ENCODE assay signal across 8 mouse cellular contexts in the genomic region with DNA sequence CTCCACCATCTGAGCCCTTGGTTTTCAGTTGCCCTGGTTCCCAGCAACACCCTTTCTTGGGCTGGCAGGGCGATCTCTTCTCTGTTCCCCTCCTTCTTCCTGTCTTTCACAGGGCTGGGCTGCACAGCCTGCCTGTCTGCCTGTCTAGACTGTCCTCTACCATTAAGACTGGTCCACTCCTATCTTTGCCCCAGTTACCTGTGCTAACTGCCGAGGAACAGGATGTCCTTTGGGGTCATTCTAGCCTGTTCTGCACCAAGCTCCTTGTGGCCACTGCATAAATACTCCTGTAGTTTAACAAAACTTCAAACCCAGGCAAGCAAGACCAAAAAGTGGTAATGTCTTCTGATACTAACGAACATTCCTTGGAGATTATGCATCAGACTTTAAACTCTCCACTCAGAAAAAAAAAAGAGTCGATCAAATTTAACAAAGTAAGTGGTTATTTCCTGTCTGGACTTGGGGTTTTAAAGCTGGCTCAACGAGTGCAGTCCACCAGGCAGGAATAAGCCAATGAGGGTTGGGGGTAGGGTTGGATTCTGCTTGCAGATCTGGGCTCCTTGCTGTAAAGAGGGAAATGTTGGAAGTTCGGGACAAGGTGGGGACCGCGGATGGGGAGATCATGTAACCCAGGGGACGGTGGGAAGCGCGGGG. TPM values are rescaled to one million over a fixed set of nuclear protein-coding genes. Genes with fewer than 3 reads are reported as not detected.
A peak's percentile ranks its signal among the peaks of the same experiment; 100 is the strongest.
DNase-seq lines count a peak whose midpoint lies in the region; ATAC-seq and TF ChIP-seq lines count a peak whose summit lies in the region.

Gene Eva1a, plus strand, starts transcription at position 210 of the 654 bp plus-strand sequence.

- H3K36me3 ChIP-seq in heart, embryonic 14.5 days (ENCODE audit: control insufficient read depth, insufficient read depth, low read length): no peaks in the 10 kb centered on the region
- H3K36me3 ChIP-seq in C2C12 (ENCODE audit: control insufficient read depth, insufficient read depth): no peaks in the 10 kb centered on the region
- H3K36me3 ChIP-seq in forebrain, embryonic 13.5 days (ENCODE audit: poor library complexity, severe bottlenecking): no peaks in the 10 kb centered on the region
- H3K36me3 ChIP-seq in limb, embryonic 10.5 days: no peaks in the 10 kb centered on the region
- H3K36me3 ChIP-seq in stomach, embryonic 14.5 days (ENCODE audit: control insufficient read depth, insufficient read depth, low read length): no peaks in the 10 kb centered on the region

- no peaks in the 10 kb centered on the region for H3K27me3 ChIP-seq in heart, embryonic 14.5 days (ENCODE audit: control insufficient read depth, insufficient read depth, low read length)
- no peaks in the 10 kb centered on the region for H3K27me3 ChIP-seq in C2C12 (ENCODE audit: control insufficient read depth, insufficient read depth, insufficient read length)
- H3K27me3 ChIP-seq in forebrain, embryonic 13.5 days: peaks cover 46% of the 10 kb centered on the region
- H3K27me3 ChIP-seq in limb, embryonic 10.5 days (ENCODE audit: low read depth, poor library complexity, severe bottlenecking): peaks cover 39% of the 10 kb centered on the region
- H3K27me3 ChIP-seq in stomach, embryonic 14.5 days (ENCODE audit: control insufficient read depth, insufficient read depth, low read length): no peaks in the 10 kb centered on the region

- intact Hi-C loops in heart, postnatal 14 days (cut with DNase I): loop anchor here (2.0 to 5.0 kb wide), 2 partner anchors 46 to 54 kb away; no protein-coding TSS in a partner anchor

- no peaks in the 10 kb centered on the region for H3K9me3 ChIP-seq in heart, embryonic 14.5 days (ENCODE audit: control insufficient read depth, low read length)
- H3K9me3 ChIP-seq in forebrain, embryonic 13.5 days (replicated peaks): no peaks in the 10 kb centered on the region
- H3K9me3 ChIP-seq in limb, embryonic 10.5 days (replicated peaks): no peaks in the 10 kb centered on the region
- no peaks in the 10 kb centered on the region for H3K9me3 ChIP-seq in stomach, embryonic 14.5 days (ENCODE audit: control insufficient read depth, low read depth, low read length)

- ATAC-seq in heart, embryonic 14.5 days (ENCODE audit: insufficient number of reproducible peaks, insufficient read depth, low FRiP score, low read depth): no peak
- no peak for ATAC-seq in forebrain, embryonic 13.5 days
- ATAC-seq in stomach, embryonic 14.5 days (ENCODE audit: insufficient number of reproducible peaks, insufficient read depth, low FRiP score, low read depth): no peak

- H3ac ChIP-seq in C2C12 (ENCODE audit: control insufficient read depth, insufficient read length, low read depth): peak within 1 kb of the TSS; percentile 18

- peak within 1 kb of the TSS in 1 of 2 experiments; percentile 17; a peak in 1 of 4 replicates for H3K27ac ChIP-seq in heart, embryonic 14.5 days (replicated peaks in 1 of 2; ENCODE audit: control insufficient read depth in 1 of 2, insufficient read depth in 1 of 2, low read depth in 2 of 2, low read length in 2 of 2)
- no peak within 1 kb of the TSS for H3K27ac ChIP-seq in forebrain, embryonic 13.5 days
- H3K27ac ChIP-seq in limb, embryonic 10.5 days: peak within 1 kb of the TSS; percentile 91
- H3K27ac ChIP-seq in stomach, embryonic 14.5 days (ENCODE audit: low read length): peak within 1 kb of the TSS; percentile 91

- H3K9ac ChIP-seq in heart, embryonic 14.5 days (ENCODE audit: low read length): peak within 1 kb of the TSS; percentile 73
- H3K9ac ChIP-seq in forebrain, embryonic 13.5 days: peak within 1 kb of the TSS; percentile 56
- H3K9ac ChIP-seq in stomach, embryonic 14.5 days (replicated peaks; ENCODE audit: low read depth, low read length): peak within 1 kb of the TSS; percentile 72

- no peaks in the 10 kb centered on the region for H3K79me3 ChIP-seq in C2C12 (ENCODE audit: low read depth)

- peak within 1 kb of the TSS; percentile 67 to 70 for H3K4me3 ChIP-seq in heart, embryonic 14.5 days (ENCODE audit: control insufficient read depth in 1 of 2, insufficient read depth in 1 of 2, low read depth in 1 of 2, low read length in 2 of 2)
- no peak within 1 kb of the TSS for H3K4me3 ChIP-seq in C2C12 (ENCODE audit: insufficient read depth, poor library complexity, severe bottlenecking)
- H3K4me3 ChIP-seq in forebrain, embryonic 13.5 days: peak within 1 kb of the TSS; percentile 55
- peak within 1 kb of the TSS; percentile 73 for H3K4me3 ChIP-seq in limb, embryonic 10.5 days
- H3K4me3 ChIP-seq in stomach, embryonic 14.5 days (ENCODE audit: low read depth, low read length): peak within 1 kb of the TSS; percentile 63

- WGBS in heart, embryonic 14.5 days: 18% methylated on average over 11 of the region's 11 CpGs
- 15% methylated on average over 11 of the region's 11 CpGs for WGBS in forebrain, embryonic 13.5 days
- WGBS in limb, embryonic 10.5 days: 10% methylated on average over 11 of the region's 11 CpGs
- WGBS in stomach, embryonic 14.5 days: 8% methylated on average over 11 of the region's 11 CpGs

- peak within 1 kb of the TSS; percentile 100 for H3K4me2 ChIP-seq in heart, embryonic 14.5 days (ENCODE audit: low read length)
- peak within 1 kb of the TSS; percentile 100 for H3K4me2 ChIP-seq in forebrain, embryonic 13.5 days
- peak within 1 kb of the TSS; percentile 89 for H3K4me2 ChIP-seq in stomach, embryonic 14.5 days (replicated peaks; ENCODE audit: low read depth, low read length)

- H3K4me1 ChIP-seq in heart, embryonic 14.5 days (ENCODE audit: control insufficient read depth in 2 of 2, insufficient read depth in 2 of 2, low read length in 2 of 2): peaks cover 2 to 5% of the 10 kb centered on the region in 2 experiments; a peak in 3 of 4 replicates
- peaks cover 16% of the 10 kb centered on the region for H3K4me1 ChIP-seq in forebrain, embryonic 13.5 days
- H3K4me1 ChIP-seq in limb, embryonic 10.5 days: peaks cover 43% of the 10 kb centered on the region
- peaks cover 27% of the 10 kb centered on the region for H3K4me1 ChIP-seq in stomach, embryonic 14.5 days (ENCODE audit: control insufficient read depth, insufficient read depth, low read length)

- no peak for TF ChIP-seq CTCF in C2C12 (IDR thresholded peaks at IDR 0.05; ENCODE audit: control insufficient read depth, insufficient read depth, insufficient read length)

- no peak for DNase-seq in heart, postnatal 14 days
- DNase-seq in limb, embryonic 10.5 days (ENCODE audit: low spot score): no peak
- no peak for DNase-seq in thymus, postnatal 10 days (ENCODE audit: low spot score in 2 of 2)
- DNase-seq in cerebellum, adult 11 months: no peak

- H3K79me2 ChIP-seq in C2C12 (ENCODE audit: control insufficient read depth, insufficient read depth): no peaks in the 10 kb centered on the region

TF ChIP-seq in C2C12, 6 proteins besides CTCF, POLR2A, EP300 and RAD21:
- no peak for TF ChIP-seq USF1 (IDR thresholded peaks at IDR 0.05; ENCODE audit: low read depth)
- TF ChIP-seq FOSL1 (IDR thresholded peaks at IDR 0.05; ENCODE audit: insufficient read depth, low read length, poor library complexity, severe bottlenecking): no peak
- TF ChIP-seq MYOD1 (IDR thresholded peaks at IDR 0.05; ENCODE audit: control insufficient read depth, insufficient read length, low read depth): no peak
- TF ChIP-seq MYOG (IDR thresholded peaks at IDR 0.05; ENCODE audit: control insufficient read depth, extremely low read depth, insufficient read length): no peak
- TF ChIP-seq MAX (IDR thresholded peaks at IDR 0.05): no peak
- no peak for TF ChIP-seq CEBPB (IDR thresholded peaks at IDR 0.05; ENCODE audit: low read depth)

RNA-seq across cellular contexts. Expression of gene Eva1a, which starts in this region (rescaled TPM):
- 5.7 and 6.0 TPM in 2 replicates for polyA plus RNA-seq in heart, embryonic 14.5 days (2014; fragmentation: Nextera tagmentation; extraction: Ambion mirVana)
- 1 to 10 TPM; 3.7 to 5.2 TPM for total RNA-seq in heart, postnatal 14 days (2021)
- polyA plus RNA-seq in C2C12 (2012; fragmentation: generic; extraction: Trizol): 0.64 TPM
- polyA plus RNA-seq in forebrain, embryonic 13.5 days (2015; fragmentation: Nextera tagmentation; extraction: Ambion mirVana): 1.2 and 1.9 TPM in 2 replicates
- polyA plus RNA-seq in limb, embryonic 10.5 days (2016; fragmentation: Nextera tagmentation; extraction: Ambion mirVana): 6.3 and 11.9 TPM in 2 replicates
- 25.2 and 26.1 TPM in 2 replicates for polyA plus RNA-seq in stomach, embryonic 14.5 days (2014; fragmentation: Nextera tagmentation; extraction: Ambion mirVana)
